Mouse (Mus musculus): Measurements from ENCODE around the gene Gm45808. TPM values are rescaled to one million over a fixed set of nuclear protein-coding genes. Genes with fewer than 3 reads are reported as not detected.

Gene Gm45808
- polyA plus RNA-seq, 1 experiment from 2014 or later, result not detected

GRCm38 (mm10) chr7:45435038-45435437 lies 51.6 kb downstream of the Gm45808 start:
- Histone ChIP-seq H3K4me3 (peak overlapping the region; percentile 93), H3K9ac (peak overlapping the region; percentile 77), H3K36me3 (peaks cover 29% of the 10 kb centered on the region), H3K9me3 (no peaks in the 10 kb centered on the region), H3K4me2 (replicated peaks) (peak overlapping the region; percentile 82), H3K27ac (peak overlapping the region; percentile 72; the same call in 1 of the 2 replicates), H3K4me1 (peaks cover 47% of the 10 kb centered on the region), H3K27me3 (no peaks in the 10 kb centered on the region)
- no peak; the same call in 1 of the 2 replicates for ATAC-seq (ENCODE audit: low FRiP score, low read depth)
- 3% methylated on average over 16 of the region's 16 CpGs for WGBS

DNA sequence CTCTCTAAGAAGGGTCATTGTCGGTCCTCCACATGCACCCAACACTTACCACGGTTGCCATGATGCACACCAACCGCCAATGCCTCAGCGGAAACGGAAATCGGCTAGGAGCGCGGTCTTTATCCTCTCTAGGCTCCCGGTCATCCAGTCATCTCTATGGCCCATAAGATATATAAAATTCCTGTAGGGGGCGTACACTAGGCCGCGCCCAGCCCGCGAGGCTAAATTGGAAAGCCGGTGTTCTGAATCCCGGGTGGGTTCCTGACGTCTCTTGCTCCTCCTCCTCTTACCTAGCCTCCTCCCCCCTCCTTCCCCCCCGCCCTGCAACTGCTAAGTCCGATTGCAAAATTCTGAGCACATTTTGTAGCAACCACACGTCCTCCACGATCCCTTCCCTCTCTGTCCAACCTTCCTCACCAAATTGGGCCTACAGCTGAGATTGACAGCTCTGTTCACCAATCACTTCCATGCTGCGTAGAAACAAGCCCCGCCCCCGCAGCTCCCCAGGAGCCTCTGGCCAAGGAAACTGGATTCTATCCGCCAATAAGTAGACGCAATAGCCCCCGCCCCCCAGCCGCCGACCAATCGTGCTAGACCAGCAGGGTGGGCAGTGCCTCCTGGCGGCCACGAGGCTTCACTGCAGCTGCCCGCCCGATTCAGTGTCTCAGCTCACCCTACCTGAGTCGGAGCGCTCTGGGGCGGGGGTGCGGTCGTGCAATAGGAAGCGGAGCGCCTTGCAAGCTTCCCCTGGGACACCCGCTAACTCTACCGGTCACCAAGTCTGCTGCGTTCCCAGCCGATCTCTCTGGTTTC lies 52.2 kb downstream of the Gm45808 start, which contains the start of gene Gys1:
Gene Gys1 (plus strand): TSS at position 642 of the 813 bp plus-strand sequence.
- Histone ChIP-seq H3K9ac (peak within 1 kb of the TSS; percentile 94), H3K9me3 (no peaks in the 10 kb centered on the region), H3K4me2 (replicated peaks) (peak within 1 kb of the TSS; percentile 98), H3K4me3 (peak within 1 kb of the TSS; percentile 93), H3K27ac (peak within 1 kb of the TSS; percentile 88), H3K36me3 (peaks cover 29% of the 10 kb centered on the region), H3K4me1 (peaks cover 47% of the 10 kb centered on the region), H3K27me3 (no peaks in the 10 kb centered on the region)
- WGBS, result under 1% methylated on average over 45 of the region's 45 CpGs
- ATAC-seq (ENCODE audit: low FRiP score, low read depth), result peak; percentile 97

DNA sequence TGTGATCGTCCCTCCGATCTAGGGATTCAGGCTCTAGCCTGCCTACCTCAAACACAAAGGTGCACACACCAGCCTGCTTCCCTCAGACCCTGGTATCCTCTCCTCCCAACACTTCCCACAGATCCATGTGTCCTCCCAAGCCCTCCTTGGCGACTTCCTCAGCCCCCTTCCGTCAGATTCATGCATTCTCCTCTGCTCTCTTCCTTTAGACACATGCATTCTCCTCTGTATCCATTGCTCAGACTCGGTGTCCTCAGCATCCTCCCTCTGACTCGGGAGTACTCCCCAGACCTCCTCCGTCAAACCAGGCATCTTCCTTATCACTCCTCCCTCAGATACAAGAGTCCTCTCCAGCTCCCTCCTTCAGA lies 52.8 kb downstream of the Gm45808 start:
- H3K4me2 ChIP-seq (replicated peaks), result peak overlapping the region; percentile 98
- no peak for ATAC-seq (ENCODE audit: low FRiP score, low read depth)
- H3K4me1 ChIP-seq, result peaks cover 47% of the 10 kb centered on the region
- H3K9me3 ChIP-seq, result no peaks in the 10 kb centered on the region
- H3K27ac ChIP-seq, result peak overlapping the region; percentile 88
- peak overlapping the region; percentile 93 for H3K4me3 ChIP-seq
- WGBS, result 2% methylated on average over 7 of the region's 7 CpGs
- H3K27me3 ChIP-seq, result no peaks in the 10 kb centered on the region
- peaks cover 33% of the 10 kb centered on the region for H3K36me3 ChIP-seq
- H3K9ac ChIP-seq, result peak overlapping the region; percentile 94

DNA sequence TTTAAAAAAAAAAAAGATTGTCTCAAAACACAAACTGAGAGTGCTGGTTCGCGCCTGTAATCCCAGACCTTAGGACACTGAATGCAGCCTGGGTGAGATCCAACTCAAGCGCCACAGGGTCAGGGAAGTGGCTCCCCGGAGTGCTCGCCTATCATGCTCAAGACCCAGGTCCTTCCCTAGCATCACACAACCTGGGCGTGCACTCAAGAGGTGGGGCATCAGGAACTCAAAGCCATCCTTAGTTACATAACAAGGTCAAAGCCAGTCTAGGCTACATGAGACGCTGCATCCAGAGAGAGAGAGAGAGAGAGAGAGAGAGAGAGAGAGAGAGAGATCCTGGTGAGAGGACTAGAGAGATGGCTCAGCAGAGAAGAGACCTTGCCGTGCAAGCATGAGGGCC lies 60.1 kb downstream of the Gm45808 start:
- Histone ChIP-seq H3K27ac (no peak overlapping the region), H3K27me3 (peaks cover under 1% of the 10 kb centered on the region; the same call in 1 of the 2 replicates), H3K4me2 (replicated peaks) (no peak overlapping the region), H3K9me3 (no peaks in the 10 kb centered on the region), H3K9ac (no peak overlapping the region), H3K36me3 (peaks cover 99% of the 10 kb centered on the region), H3K4me3 (no peak overlapping the region), H3K4me1 (no peaks in the 10 kb centered on the region)
- WGBS, result 89% methylated on average over 8 of the region's 8 CpGs
- ATAC-seq (ENCODE audit: low FRiP score, low read depth), result no peak

DNA sequence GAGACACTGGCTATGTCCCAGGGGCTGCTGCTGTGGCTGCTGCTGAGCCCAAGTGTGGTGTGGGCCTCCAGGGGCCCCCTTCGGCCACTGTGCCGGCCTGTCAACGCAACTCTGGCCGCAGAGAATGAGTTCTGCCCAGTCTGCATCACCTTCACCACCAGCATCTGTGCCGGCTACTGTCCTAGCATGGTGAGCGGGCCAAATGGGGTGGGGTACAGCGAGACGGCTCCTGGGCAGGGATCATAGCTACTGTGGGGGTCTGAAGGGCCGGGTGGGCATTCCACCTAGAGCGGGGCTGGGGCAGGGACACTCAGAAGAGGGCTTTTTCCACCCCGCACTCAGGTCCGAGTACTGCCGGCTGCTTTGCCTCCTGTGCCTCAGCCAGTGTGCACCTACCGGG lies 65.4 kb downstream of the Gm45808 start:
- Histone ChIP-seq H3K27me3 (peaks cover 55% of the 10 kb centered on the region), H3K4me1 (peaks cover 26% of the 10 kb centered on the region), H3K4me2 (replicated peaks) (no peak overlapping the region), H3K9ac (no peak overlapping the region), H3K4me3 (no peak overlapping the region), H3K36me3 (peaks cover 57% of the 10 kb centered on the region), H3K27ac (no peak overlapping the region), H3K9me3 (no peaks in the 10 kb centered on the region)
- WGBS, result 89% methylated on average over 14 of the region's 14 CpGs
- ATAC-seq (ENCODE audit: low FRiP score, low read depth), result no peak

DNA sequence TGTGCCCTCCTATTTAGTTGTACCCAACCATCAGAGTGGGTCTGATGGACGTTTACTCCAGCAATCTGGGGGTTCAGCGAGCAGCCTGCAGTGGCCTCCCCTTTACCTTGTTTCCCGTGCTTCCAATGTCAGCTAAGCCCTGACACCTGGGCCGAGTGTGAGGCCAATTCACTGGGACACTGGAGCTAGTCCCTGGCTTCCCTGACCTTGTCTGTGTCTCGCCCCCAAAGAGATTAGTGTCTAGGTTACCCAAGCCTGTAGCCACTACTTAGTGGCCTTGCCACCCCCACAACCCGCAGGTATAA lies 66.0 kb downstream of the Gm45808 start, which contains the start of gene Lhb:
Gene Lhb (plus strand): TSS at position 206 of the 305 bp plus-strand sequence.
- Histone ChIP-seq H3K27ac (0 out of 2 replicates have a peak within 1 kb of the TSS, but pooled peaks have one; percentile 10), H3K36me3 (peaks cover 52% of the 10 kb centered on the region), H3K4me3 (peak within 1 kb of the TSS; percentile 11; the same call in 1 of the 2 replicates), H3K27me3 (peaks cover 61% of the 10 kb centered on the region), H3K9me3 (no peaks in the 10 kb centered on the region), H3K9ac (peak within 1 kb of the TSS; percentile 31; the same call in 1 of the 2 replicates), H3K4me2 (replicated peaks) (peak within 1 kb of the TSS; percentile 52), H3K4me1 (peaks cover 29% of the 10 kb centered on the region)
- WGBS, result 48% methylated on average over 6 of the region's 6 CpGs
- no peak for ATAC-seq (ENCODE audit: low FRiP score, low read depth)

DNA sequence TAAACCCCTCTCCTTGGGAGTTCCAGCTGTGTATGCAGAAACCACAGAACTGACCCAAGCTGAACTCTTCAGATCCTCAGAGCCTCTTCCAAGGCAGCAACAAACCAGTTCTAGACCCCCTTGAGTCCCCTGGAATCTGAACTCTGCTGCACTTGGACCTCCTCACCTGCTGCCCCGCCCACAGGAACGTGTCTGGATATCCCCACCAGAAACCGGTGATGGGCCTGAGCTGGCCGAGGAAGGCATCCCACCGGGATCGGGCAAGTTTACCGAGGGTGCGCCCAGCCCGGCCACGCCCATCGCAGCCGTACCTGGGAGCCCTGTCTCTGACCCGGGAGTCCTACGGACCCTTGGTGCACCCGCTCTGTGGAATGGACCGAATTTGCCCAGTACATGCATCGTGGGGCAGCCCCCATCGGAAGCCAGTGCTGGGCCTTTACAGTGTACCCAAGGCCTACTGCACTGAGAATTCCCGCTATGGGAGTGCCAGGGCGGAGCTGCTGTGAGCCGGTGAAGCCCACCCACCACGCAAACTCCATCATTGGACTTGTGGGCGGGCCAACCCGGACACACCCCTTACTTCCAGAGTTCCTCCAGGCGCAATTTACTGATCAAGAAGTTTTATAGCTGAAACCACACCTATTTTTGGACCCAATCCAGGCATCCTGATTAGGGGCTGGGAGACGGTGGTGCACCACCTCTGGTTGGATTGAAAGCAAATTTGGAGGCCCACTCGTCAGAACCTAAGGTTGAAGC lies 66.6 kb downstream of the Gm45808 start:
- Histone ChIP-seq H3K9ac (peak overlapping the region; percentile 31; the same call in 1 of the 2 replicates), H3K9me3 (no peaks in the 10 kb centered on the region), H3K36me3 (peaks cover 46% of the 10 kb centered on the region), H3K4me2 (replicated peaks) (peak overlapping the region; percentile 52), H3K4me3 (peak overlapping the region; percentile 11; the same call in 1 of the 2 replicates), H3K27ac (0 out of 2 replicates have a peak overlapping the region, but pooled peaks have one; percentile 10), H3K4me1 (peaks cover 34% of the 10 kb centered on the region), H3K27me3 (peaks cover 66% of the 10 kb centered on the region)
- ATAC-seq (ENCODE audit: low FRiP score, low read depth), result no peak
- WGBS, result 7% methylated on average over 27 of the region's 27 CpGs

DNA sequence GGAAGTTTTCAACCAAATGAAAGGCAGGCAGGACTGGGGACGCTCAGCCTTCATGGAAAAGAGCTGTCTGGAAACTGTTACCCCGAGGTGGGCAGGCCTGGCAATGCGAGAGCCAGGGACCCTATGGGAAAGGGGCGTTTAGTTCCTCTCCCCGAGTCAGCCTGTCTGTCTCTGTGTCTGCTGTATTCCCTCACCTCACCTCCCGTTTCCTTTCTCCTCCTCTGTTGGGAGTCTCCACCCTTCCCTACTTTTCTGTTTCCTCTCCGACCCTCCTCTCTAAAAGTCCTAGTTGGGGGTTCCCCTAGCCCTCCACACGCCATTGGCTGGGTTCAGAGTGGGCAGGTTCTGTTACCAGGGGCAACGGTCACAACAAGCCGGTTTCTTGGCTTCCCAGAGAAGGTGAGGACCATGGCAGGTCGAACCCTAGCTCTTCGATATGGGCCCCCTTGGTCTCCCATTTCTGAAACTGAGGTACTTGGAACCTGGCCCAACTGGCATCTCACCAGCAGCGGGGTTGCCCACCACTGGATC lies 68.6 kb downstream of the Gm45808 start:
- peaks cover 26% of the 10 kb centered on the region for H3K36me3 ChIP-seq
- peak overlapping the region; percentile 44 for H3K4me2 ChIP-seq (replicated peaks)
- H3K27ac ChIP-seq, result no peak overlapping the region
- H3K4me1 ChIP-seq, result peaks cover 48% of the 10 kb centered on the region
- H3K27me3 ChIP-seq, result peaks cover 86% of the 10 kb centered on the region
- 7% methylated on average over 13 of the region's 13 CpGs for WGBS
- no peaks in the 10 kb centered on the region for H3K9me3 ChIP-seq
- H3K4me3 ChIP-seq, result no peak overlapping the region
- no peak for ATAC-seq (ENCODE audit: low FRiP score, low read depth)
- 0 out of 2 replicates have a peak overlapping the region, but pooled peaks have one; percentile 25 for H3K9ac ChIP-seq

Small RNA genes within 50 kb of the gene (microRNA-seq; reads per million reads assigned to microRNA genes)
- gene Gm22133, result not detected

Other genes with a start within 250 kb of the Gm45808 start
- gene Cd37, start 247.7 kb downstream of the Gm45808 start, polyA plus RNA-seq (2015; fragmentation: Nextera tagmentation; extraction: Ambion mirVana), result 1.3 and 2.1 TPM in 2 replicates
- gene Slc6a16, start 245.7 kb downstream of the Gm45808 start, polyA plus RNA-seq (2015; fragmentation: Nextera tagmentation; extraction: Ambion mirVana), result 0.28 and 0.43 TPM in 2 replicates
- gene Slc6a21, start 209.3 kb downstream of the Gm45808 start, polyA plus RNA-seq (2015; fragmentation: Nextera tagmentation; extraction: Ambion mirVana), result not detected in 2 replicates
- 15.8 and 19.6 TPM in 2 replicates for gene Trpm4, start 153.0 kb downstream of the Gm45808 start, polyA plus RNA-seq (2015; fragmentation: Nextera tagmentation; extraction: Ambion mirVana)
- 3.9 and 4.3 TPM in 2 replicates for gene Hrc, start 151.5 kb downstream of the Gm45808 start, polyA plus RNA-seq (2015; fragmentation: Nextera tagmentation; extraction: Ambion mirVana)
- 5.2 and 6.9 TPM in 2 replicates for gene Ppfia3, start 119.8 kb downstream of the Gm45808 start, polyA plus RNA-seq (2015; fragmentation: Nextera tagmentation; extraction: Ambion mirVana)
- gene Lin7b, start 116.2 kb downstream of the Gm45808 start, polyA plus RNA-seq (2015; fragmentation: Nextera tagmentation; extraction: Ambion mirVana), result 1.4 and 2.5 TPM in 2 replicates
- 262 and 283 TPM in 2 replicates for gene Snrnp70, start 91.1 kb downstream of the Gm45808 start, polyA plus RNA-seq (2015; fragmentation: Nextera tagmentation; extraction: Ambion mirVana)
- gene Kcna7, start 81.2 kb downstream of the Gm45808 start, polyA plus RNA-seq (2015; fragmentation: Nextera tagmentation; extraction: Ambion mirVana), result 0.09 TPM in 1 of 2 replicates, not detected in the other
- gene Ntf5, start 73.1 kb downstream of the Gm45808 start, polyA plus RNA-seq (2015; fragmentation: Nextera tagmentation; extraction: Ambion mirVana), result 3.0 and 3.2 TPM in 2 replicates
- gene Lhb, start 66.0 kb downstream of the Gm45808 start, polyA plus RNA-seq (2015; fragmentation: Nextera tagmentation; extraction: Ambion mirVana), result 0.40 TPM in 1 of 2 replicates, not detected in the other
- 41.7 and 45.9 TPM in 2 replicates for gene Gys1, start 52.0 kb downstream of the Gm45808 start, polyA plus RNA-seq (2015; fragmentation: Nextera tagmentation; extraction: Ambion mirVana)
- gene Ruvbl2, start 48.7 kb downstream of the Gm45808 start, polyA plus RNA-seq (2015; fragmentation: Nextera tagmentation; extraction: Ambion mirVana), result 142 and 144 TPM in 2 replicates
- gene Ftl1, start 26.9 kb downstream of the Gm45808 start, polyA plus RNA-seq (2015; fragmentation: Nextera tagmentation; extraction: Ambion mirVana), result 5,430 and 5,479 TPM in 2 replicates
- 167 and 170 TPM in 2 replicates for gene Bax, start 19.9 kb downstream of the Gm45808 start, polyA plus RNA-seq (2015; fragmentation: Nextera tagmentation; extraction: Ambion mirVana)
- gene Tulp2, start 4.9 kb downstream of the Gm45808 start, polyA plus RNA-seq (2015; fragmentation: Nextera tagmentation; extraction: Ambion mirVana), result 1.0 and 1.2 TPM in 2 replicates
- gene Dhdh, start 2.0 kb upstream of the Gm45808 start, polyA plus RNA-seq (2015; fragmentation: Nextera tagmentation; extraction: Ambion mirVana), result 2.9 and 4.0 TPM in 2 replicates
- 215 TPM in 2 replicates for gene Nucb1, start 23.6 kb upstream of the Gm45808 start, polyA plus RNA-seq (2015; fragmentation: Nextera tagmentation; extraction: Ambion mirVana)
- 27.5 and 28.8 TPM in 2 replicates for gene Ppp1r15a, start 39.5 kb upstream of the Gm45808 start, polyA plus RNA-seq (2015; fragmentation: Nextera tagmentation; extraction: Ambion mirVana)
- gene Plekha4, start 39.5 kb upstream of the Gm45808 start, polyA plus RNA-seq (2015; fragmentation: Nextera tagmentation; extraction: Ambion mirVana), result 3.3 and 4.9 TPM in 2 replicates
- gene Hsd17b14, start 68.1 kb upstream of the Gm45808 start, polyA plus RNA-seq (2015; fragmentation: Nextera tagmentation; extraction: Ambion mirVana), result 0.43 and 0.98 TPM in 2 replicates
- gene Bcat2, start 83.3 kb upstream of the Gm45808 start, polyA plus RNA-seq (2015; fragmentation: Nextera tagmentation; extraction: Ambion mirVana), result 55.7 and 59.5 TPM in 2 replicates
- 0.41 and 0.56 TPM in 2 replicates for gene Fgf21, start 128.7 kb upstream of the Gm45808 start, polyA plus RNA-seq (2015; fragmentation: Nextera tagmentation; extraction: Ambion mirVana)
- gene Fut1, start 130.5 kb upstream of the Gm45808 start, polyA plus RNA-seq (2015; fragmentation: Nextera tagmentation; extraction: Ambion mirVana), result 0.29 and 0.47 TPM in 2 replicates
- 0.11 TPM in 1 of 2 replicates, not detected in the other for gene Izumo1, start 135.0 kb upstream of the Gm45808 start, polyA plus RNA-seq (2015; fragmentation: Nextera tagmentation; extraction: Ambion mirVana)
- 7.7 and 9.5 TPM in 2 replicates for gene Rasip1, start 140.7 kb upstream of the Gm45808 start, polyA plus RNA-seq (2015; fragmentation: Nextera tagmentation; extraction: Ambion mirVana)
- gene Mamstr, start 153.2 kb upstream of the Gm45808 start, polyA plus RNA-seq (2015; fragmentation: Nextera tagmentation; extraction: Ambion mirVana), result 11.4 TPM in 2 replicates
- gene Fut2, start 179.6 kb upstream of the Gm45808 start, polyA plus RNA-seq (2015; fragmentation: Nextera tagmentation; extraction: Ambion mirVana), result 0.47 and 0.74 TPM in 2 replicates
- 0.23 and 0.24 TPM in 2 replicates for gene Ntn5, start 197.2 kb upstream of the Gm45808 start, polyA plus RNA-seq (2015; fragmentation: Nextera tagmentation; extraction: Ambion mirVana)
- gene Sec1, start 207.6 kb upstream of the Gm45808 start, polyA plus RNA-seq (2015; fragmentation: Nextera tagmentation; extraction: Ambion mirVana), result 0.45 and 0.55 TPM in 2 replicates
- 12.2 and 12.5 TPM in 2 replicates for gene Car11, start 213.0 kb upstream of the Gm45808 start, polyA plus RNA-seq (2015; fragmentation: Nextera tagmentation; extraction: Ambion mirVana)
- 4.5 and 6.2 TPM in 2 replicates for gene Dbp, start 218.3 kb upstream of the Gm45808 start, polyA plus RNA-seq (2015; fragmentation: Nextera tagmentation; extraction: Ambion mirVana)
- gene Rpl18, start 228.6 kb upstream of the Gm45808 start, polyA plus RNA-seq (2015; fragmentation: Nextera tagmentation; extraction: Ambion mirVana), result 1,016 and 1,039 TPM in 2 replicates
- 33.4 and 36.0 TPM in 2 replicates for gene Sphk2, start 231.2 kb upstream of the Gm45808 start, polyA plus RNA-seq (2015; fragmentation: Nextera tagmentation; extraction: Ambion mirVana)
- 0.61 and 1.0 TPM in 2 replicates for gene Fam83e, start 234.4 kb upstream of the Gm45808 start, polyA plus RNA-seq (2015; fragmentation: Nextera tagmentation; extraction: Ambion mirVana)
- gene Spaca4, start 239.0 kb upstream of the Gm45808 start, polyA plus RNA-seq (2015; fragmentation: Nextera tagmentation; extraction: Ambion mirVana), result not detected in 2 replicates

All from limb, embryonic 13.5 days (tissue).